Mouse (Mus musculus) adrenal gland, postnatal 25 days (tissue): Measurements from ENCODE around the gene Olfr550. TPM values are rescaled to one million over a fixed set of nuclear protein-coding genes. Genes with fewer than 3 reads are reported as not detected.
"Not testable (repeated sequence)": the region's sequence is repeated elsewhere in the genome, so short reads cannot be mapped to it uniquely, and the experiment has no call there.

Source experiments
- DNase-seq: peaks from one replicate; pipeline ENCODE4 v3.0.0; 2021; ENCODE audit warnings: mixed read lengths
- long read RNA-seq: library from polyadenylated mRNA; stranded (forward); transcript quantifications from one replicate; pipeline ENCODE4 v2.0.0, GENCODE M21; 2021
- total RNA-seq: library from RNA; stranded (reverse); gene quantifications from 2 replicates; pipeline ENCODE4 v1.2.3, GENCODE M21; 2021

Gene Olfr550
- total RNA-seq: not detected in 2 replicates
- long read RNA-seq: 0 reads

DNA sequence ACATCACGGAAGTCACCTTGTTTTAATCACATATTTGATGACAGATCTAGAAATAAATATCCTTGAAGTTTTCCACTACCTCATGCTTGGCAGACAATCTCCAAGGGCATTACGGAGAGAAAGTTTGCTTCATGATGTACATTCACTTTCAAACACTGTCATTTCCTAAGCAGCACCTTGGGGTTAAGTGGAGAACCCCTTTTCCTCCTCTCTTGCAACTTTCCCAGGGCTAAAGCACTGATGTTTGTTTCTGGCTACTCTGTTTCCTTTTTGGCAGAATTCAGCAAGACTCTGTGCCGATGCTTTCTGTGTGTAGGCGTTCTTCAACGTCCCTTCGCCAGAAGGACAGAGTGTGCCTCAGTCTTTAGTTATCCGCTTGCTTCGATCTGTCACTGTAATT lies at the start of gene Olfr550:
TSS of gene Olfr550 (plus strand) at position 301 of the 400 bp plus-strand sequence.
- DNase-seq: no peak

DNA sequence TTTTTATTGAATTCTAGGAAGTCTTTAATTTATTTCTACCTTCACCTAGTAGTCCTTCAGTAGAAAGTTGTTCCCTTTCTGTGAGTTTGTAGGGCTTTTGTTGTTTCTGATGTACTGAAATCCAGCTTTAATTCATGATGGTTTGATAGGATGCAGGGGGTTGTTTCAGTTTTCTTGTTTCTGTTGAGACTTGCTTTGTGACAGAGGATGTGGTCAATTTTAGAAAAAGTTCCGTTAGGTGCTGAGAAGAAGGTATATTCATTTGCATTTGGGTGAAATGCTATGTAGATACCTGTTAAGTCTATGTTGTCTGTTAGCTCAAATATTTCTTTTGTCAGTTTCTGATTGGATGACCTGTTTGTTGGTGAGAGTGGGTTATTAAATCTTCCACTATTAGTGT lies 42.2 kb upstream of the Olfr550 start:
- no peak for DNase-seq

DNA sequence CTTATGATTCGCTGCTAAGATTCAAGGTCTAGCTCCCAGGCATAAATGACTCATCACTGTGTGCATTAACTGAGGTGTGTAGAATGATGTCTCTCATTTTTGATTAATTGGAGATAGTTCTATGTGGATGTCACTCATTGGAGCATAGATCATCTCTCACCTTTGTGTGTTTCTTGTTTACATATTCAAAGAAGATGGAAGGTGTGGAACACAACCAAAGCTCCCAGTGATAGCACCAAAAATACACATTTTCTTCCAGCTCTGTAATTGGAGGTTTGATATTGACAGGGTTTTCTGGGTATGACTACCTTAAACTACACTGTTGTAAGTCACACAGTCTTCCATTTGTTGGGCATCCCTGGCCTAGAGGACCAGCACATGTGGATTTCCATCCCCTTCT lies 36.8 kb upstream of the Olfr550 start, which contains the start of gene Olfr547:
TSS of gene Olfr547 (plus strand) at position 301 of the 400 bp plus-strand sequence.
- no peak for DNase-seq

DNA sequence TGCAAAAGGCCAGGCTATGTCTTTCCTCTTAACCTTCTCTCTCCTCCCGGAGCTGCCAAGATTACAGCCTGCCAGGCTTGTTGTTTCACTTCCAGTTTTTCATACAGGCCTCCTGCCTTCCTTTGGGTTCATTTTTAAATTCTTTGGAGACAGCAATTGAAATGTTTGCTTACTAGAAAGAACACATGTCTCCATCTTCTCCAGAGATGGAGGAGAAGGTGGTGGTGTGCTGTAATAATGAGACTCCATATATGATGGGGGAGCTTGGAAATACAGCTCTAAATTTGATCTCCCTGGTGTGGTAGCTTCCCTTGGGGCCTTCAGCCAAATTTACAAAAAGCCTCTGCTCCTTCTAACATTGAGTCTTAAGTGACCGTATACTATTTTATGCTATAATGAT lies 30.6 kb upstream of the Olfr550 start, which contains the start of gene Olfr548-ps1:
TSS of gene Olfr548-ps1 (plus strand) at position 301 of the 400 bp plus-strand sequence.
- no peak for DNase-seq

DNA sequence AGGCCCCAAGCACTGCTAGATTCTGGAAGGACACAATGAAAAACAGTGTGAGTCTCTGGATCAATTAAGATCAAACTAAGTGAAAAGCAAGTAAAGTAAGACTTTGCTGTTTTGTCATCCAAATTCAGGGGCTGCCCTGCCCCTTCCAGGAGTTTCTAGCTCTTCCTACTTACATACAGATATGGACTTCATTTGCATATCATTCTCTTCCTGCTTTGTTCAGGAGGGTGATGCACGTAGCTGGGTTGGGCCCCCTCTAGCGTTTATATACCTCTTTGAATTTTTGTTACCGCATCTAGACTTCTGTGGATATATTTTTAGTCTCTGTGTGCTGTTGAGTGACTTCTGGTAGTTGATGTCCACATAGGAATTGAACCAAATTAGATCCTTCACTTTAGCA lies 30.0 kb upstream of the Olfr550 start:
- DNase-seq: no peak

DNA sequence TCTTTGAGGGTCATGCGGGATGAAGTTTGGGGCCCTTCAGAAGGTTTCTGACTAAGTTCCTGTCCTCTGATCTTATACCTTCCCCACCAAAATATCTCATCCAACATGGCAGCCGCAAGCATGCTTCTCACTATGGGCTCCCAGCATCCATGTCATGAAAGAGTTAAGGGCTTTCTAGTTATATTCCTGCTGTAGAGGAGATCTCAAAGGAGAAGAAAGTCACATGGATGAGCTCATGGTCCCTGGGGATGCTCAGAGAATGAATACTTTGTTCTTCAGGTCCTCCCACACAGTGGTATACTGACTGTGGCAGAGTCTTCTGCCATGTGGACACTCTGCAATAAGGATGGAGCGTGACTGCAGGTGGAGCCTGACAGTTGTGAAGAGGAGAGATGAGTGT lies 21.7 kb upstream of the Olfr550 start, which contains the start of gene Olfr549:
TSS of gene Olfr549 (plus strand) at position 301 of the 400 bp plus-strand sequence.
- DNase-seq: no peak

DNA sequence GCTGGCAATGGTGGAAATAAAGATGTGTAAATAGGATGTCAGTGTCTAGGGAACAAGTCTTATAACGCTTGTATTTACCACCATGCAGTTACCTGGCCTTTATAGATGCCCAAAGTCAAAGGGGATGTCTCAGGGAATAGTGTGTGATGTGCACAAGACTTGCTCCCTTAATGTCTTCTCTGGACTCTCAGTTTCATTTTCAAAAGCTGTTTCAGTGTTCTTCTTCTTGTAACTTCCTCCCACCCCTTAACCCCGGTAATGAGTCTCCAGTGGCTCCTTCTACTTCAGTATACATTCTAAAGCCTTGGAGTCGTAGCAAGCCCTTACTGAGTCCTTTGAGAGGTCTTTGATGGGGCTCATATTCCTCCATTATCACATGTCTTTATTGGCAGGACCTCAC lies 18.0 kb upstream of the Olfr550 start:
- DNase-seq: no peak

DNA sequence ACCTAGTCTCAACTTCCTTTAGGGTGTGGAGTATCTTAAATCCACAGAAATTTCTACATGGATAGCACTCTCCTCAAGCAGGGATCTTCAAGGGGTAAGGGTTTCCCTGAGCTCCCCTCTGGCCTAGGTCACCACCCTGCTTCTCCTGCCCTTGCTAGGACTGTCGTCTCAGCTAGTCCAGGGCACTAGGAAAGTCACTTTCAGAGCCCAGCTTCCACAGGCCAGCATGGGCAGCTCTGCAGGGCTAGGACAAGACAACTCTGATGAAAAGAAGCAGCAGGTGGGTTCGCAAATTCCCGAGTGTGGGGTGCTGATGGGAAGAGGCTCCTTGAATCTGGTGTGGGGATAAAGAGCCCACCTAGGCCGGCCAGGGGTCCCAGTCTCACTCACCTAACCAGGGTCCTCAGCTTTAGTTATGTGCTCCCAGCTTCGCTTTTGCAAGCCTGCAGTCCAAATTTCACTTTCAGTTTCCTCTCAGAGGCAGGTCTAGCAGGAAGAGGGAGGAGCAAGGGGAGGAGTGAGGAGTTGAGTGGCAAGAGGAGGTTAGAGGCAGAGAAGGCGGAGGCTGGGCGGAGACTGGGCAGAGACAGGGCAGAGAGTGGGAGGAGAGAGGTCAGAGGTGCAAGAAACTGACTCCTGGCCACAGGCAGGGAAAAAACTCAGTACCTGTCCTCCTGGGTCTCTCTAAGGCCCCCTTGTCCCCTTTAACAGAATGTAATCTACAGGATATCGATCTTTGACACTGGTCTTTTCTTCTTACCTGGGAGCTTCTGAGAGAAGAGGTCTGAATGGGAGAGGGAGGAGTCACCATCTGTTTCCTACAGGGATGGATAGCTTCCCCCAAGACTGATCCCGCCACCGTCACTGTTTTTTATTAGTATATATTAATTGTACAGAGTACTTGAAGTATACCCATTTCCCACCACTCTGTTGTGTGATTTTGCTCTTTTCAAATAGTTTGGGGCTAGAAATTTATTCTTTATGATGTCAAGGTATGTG lies 5.9 kb upstream of the Olfr550 start, which contains the start of gene Trim21:
TSS of gene Trim21 (minus strand) at position 488 of the 999 bp plus-strand sequence.
- peak; percentile 85 for DNase-seq

DNA sequence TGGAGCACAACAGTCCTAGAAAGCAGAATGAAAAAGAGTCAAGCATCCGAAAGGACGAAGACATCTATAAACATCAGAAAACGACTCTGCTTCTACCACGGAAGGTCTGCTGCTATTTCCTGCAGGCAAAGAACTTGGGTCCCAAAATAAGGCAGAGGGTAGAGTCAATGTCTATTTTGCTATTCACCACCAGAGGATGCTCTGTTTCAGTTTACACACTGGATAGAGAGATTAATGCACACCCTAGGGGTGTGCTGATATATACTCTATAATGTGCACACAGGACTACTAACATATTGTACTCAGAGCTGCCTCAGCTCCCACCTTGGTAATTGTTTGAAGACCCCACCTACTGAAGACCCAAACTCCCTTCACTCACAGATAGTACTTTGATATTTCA lies 5.0 kb upstream of the Olfr550 start:
- no peak for DNase-seq

DNA sequence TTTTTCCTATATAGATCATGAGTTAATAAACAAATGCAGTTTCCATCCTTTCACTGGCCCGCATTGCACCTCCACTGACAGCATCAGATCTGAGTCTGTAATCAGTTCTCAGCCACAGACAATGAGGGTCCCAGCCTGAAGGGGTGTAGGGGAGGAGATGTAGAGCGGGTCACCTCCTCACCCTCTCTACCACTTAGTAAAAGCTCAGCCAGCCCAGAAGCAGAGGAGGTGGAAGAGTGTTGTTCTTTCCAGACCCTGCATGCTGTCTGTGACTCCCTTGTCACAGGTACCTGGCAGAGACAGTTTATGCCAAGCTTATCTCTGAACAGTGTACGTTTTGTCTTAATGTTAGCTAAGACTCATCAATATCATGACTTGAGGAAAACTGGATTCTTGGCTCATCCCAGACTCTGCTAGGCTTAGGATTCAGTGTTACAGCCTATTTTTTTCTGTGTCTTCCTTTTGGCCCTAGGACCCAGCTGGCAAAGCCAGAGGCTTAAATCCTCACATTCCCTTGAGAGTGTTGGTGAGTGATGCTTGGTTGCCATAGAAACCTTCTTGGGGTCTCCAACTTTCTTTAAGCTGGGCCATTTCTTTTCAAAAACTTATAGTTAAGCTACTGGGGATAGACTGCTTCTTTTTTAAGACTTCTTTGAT lies 2.1 kb downstream of the Olfr550 start:
- no peak for DNase-seq

DNA sequence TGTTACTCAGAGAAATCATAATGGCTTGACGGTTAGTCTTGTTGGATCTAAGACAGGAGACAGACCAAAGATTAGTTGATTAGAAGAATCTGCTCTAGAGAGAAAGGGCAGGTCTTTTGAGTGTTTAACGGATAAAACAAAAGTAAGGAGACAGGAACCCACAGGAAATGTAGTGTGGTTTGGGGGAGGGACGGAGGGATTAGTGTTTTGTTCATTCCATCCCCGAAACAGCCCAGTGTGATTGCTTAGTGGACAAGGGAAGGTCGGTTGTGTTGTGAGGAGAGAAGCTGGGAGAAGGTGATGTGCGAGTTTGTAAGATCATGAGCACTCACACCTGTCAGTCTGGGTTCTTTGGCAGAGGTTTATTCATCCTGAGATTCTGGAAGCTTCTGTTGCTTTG lies 4.8 kb downstream of the Olfr550 start:
- DNase-seq: no peak

DNA sequence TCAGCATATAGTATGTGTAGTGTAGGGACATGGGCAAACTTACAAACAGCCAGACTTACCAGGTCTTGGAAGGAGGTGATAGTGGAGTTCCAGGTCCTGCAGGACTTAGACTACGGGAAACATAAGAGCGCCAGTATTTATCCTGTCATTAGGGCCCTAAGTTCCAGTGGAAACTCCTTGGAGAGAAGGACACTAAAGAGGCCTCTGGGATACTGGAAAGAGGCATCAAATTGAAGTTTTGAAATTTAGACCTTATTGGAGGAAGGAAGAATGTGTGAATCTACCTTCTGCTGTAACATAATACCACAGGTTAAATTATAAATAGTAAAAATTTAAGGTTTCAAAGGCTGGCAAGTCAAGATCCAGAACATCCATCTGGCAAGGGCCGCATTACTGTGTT lies 20.5 kb downstream of the Olfr550 start, which contains the start of gene Olfr551:
TSS of gene Olfr551 (minus strand) at position 101 of the 400 bp plus-strand sequence.
- DNase-seq: no peak

DNA sequence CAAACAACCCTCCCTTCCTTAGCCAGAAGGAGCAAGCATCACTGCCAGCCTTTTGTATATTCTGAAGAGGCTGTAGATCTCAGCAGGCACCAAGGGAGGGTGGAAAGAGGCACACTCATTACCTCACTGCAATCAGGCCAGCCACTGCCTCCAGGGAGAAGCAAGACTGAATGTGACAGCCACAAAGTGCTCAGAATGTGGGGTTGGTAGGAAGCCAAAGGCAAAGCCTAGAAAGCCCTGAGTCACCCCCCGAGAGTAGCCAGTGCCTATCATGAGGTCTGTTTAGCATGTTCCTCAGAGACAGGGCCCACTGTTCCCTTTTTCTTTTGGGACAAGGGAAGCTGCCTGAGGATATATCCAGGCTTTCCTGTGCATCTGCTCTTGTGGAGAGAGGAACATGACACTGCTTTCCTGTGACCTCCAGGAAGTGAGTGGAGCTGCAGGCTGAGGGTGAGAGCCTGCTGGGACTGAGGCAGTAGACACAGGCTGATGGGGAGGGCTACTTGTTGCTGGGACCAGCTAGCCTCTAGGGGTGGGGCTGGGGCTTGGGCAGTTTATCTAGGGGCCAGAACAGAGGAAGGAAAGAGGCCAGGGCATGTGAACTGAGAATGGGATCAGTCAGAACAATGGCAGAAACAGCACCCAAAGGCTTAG lies 26.3 kb downstream of the Olfr550 start, which contains the start of gene Olfr552:
TSS of gene Olfr552 (plus strand) at position 393 of the 654 bp plus-strand sequence.
- DNase-seq: no peak

DNA sequence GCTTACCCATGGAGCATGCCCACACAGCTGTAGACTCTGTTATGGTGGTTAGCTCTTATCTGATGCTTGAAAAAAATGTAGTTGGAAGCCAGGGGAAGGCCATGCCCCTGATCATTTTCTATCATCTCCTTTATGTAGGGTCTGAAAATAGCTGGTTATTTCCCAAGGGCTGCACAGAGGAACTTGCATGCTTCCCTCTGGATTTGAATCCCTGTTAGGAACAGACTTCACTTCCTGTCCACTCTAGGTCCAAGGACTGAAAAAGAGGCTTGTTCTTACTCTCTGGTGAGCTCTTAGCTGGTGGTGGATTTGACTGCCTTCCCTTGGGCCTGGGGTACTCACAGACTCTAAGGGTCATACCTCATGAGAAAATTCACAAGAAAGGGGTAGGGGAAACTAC lies 46.9 kb downstream of the Olfr550 start, which contains the start of gene Olfr553:
TSS of gene Olfr553 (minus strand) at position 101 of the 400 bp plus-strand sequence.
- no peak for DNase-seq

DNA sequence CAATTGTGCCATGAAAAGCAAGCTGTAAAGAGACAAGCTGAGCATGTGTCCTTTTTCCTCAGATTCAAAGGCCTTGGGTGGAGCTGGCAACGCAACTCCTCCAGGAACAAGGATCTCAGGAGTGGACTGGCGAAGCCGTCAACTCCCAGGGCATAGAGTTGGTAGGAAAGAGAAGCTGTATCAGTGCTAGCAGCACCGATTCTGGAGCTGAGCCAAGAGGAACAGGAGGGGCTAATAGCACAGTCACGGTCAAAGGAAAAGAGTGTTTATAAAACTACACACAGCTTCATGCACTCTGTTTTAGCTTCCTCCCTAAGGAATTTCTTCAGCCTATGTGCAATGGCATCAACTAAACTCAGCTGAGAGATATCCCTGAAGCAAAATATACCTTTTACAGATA lies 48.4 kb downstream of the Olfr550 start:
- no peak for DNase-seq

DNA sequence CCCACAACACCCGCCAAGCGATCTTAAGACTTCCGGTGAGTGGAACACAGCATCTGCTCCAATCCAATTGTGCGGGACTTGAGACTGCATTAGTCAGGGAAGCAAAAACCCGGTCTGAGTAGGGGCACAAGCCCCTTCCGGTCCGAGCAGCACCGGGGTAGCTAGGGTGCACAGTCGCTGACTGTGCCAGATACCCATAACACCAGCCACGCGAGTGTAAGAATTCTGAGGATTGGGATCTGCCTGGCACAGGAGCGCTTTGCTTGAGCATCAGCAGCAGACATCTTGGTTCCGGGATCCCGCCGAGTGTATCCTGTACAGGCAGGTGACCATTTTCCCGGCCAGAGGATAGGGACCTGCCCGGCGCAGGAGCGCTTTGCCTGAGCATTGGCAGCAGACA lies 49.1 kb downstream of the Olfr550 start:
- DNase-seq: not testable (repeated sequence)

Other genes starting within 250 kb of the Olfr550 start
- 28.2 and 36.0 TPM in 2 replicates for gene Rrm1, start 129.7 kb upstream of the Olfr550 start, total RNA-seq
- not detected in 2 replicates for gene Olfr543, start 89.8 kb upstream of the Olfr550 start, total RNA-seq
- gene Olfr544, start 83.1 kb upstream of the Olfr550 start, total RNA-seq: not detected in 2 replicates
- not detected in 2 replicates for gene Olfr545, start 71.9 kb upstream of the Olfr550 start, total RNA-seq
- gene Olfr547, start 36.7 kb upstream of the Olfr550 start, total RNA-seq: not detected in 2 replicates
- gene Olfr548-ps1, start 30.5 kb upstream of the Olfr550 start, total RNA-seq: not detected in 2 replicates
- not detected in 2 replicates for gene Olfr549, start 21.6 kb upstream of the Olfr550 start, total RNA-seq
- gene Trim21, start 6.0 kb upstream of the Olfr550 start, total RNA-seq: 11.6 and 17.7 TPM in 2 replicates
- not detected in 2 replicates for gene Olfr551, start 20.4 kb downstream of the Olfr550 start, total RNA-seq
- gene Olfr552, start 26.3 kb downstream of the Olfr550 start, total RNA-seq: 0.19 TPM in 1 of 2 replicates, not detected in the other
- gene Olfr553, start 46.8 kb downstream of the Olfr550 start, total RNA-seq: not detected in 2 replicates
- not detected in 2 replicates for gene Olfr554, start 67.0 kb downstream of the Olfr550 start, total RNA-seq
- not detected in 2 replicates for gene Olfr555, start 87.4 kb downstream of the Olfr550 start, total RNA-seq
- not detected in 2 replicates for gene Olfr556, start 93.5 kb downstream of the Olfr550 start, total RNA-seq
- 13.9 and 17.4 TPM in 2 replicates for gene Trim68, start 115.9 kb downstream of the Olfr550 start, total RNA-seq
- not detected in 2 replicates for gene Olfr557, start 124.5 kb downstream of the Olfr550 start, total RNA-seq
- gene Olfr558, start 130.8 kb downstream of the Olfr550 start, total RNA-seq: 0.36 and 0.38 TPM in 2 replicates
- not detected in 2 replicates for gene Olfr33, start 147.6 kb downstream of the Olfr550 start, total RNA-seq
- gene Olfr559, start 156.0 kb downstream of the Olfr550 start, total RNA-seq: not detected in 2 replicates
- gene Olfr560, start 187.9 kb downstream of the Olfr550 start, total RNA-seq: not detected in 2 replicates
- gene Olfr78, start 188.0 kb downstream of the Olfr550 start, total RNA-seq: 0.24 and 0.43 TPM in 2 replicates
- gene Olfr561, start 199.8 kb downstream of the Olfr550 start, total RNA-seq: not detected in 2 replicates
- not detected in 2 replicates for gene Olfr564, start 232.0 kb downstream of the Olfr550 start, total RNA-seq